Mouse (Mus musculus): Measurements from ENCODE around the gene Morn3.

The Morn3 gene

DNA sequence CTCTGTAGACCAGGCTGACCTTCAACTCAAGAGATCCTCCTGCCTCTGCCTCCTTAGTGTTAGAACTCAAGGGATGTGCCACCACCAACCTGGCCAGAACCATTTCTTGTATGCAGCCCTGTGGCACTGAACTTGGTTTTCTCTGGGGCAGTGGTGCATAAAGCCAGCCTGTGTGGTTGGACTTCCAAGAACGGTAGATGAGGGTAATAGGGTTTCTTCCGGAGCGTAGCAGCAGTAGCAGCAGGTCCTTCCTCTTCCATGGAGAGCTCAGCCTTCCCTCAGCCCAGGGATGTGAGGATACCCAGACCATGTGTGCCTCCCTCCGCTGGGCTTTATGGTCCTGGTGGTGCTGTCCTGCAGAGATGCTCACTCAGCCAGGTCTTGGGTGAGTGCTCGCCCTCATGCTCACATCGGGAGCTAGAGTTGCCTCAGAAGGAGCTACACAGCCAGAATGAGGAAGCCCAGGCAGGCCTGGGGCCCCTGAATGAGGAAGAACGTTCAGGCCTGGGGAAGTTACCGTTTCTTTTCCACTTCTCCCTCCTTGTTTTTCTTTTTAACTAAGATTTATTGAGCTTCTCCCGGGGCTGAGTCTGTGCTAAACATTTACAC, 21.7 kb downstream of the Morn3 start:
- no peak for DNase-seq (ENCODE audit: low read depth, low spot score)

DNA sequence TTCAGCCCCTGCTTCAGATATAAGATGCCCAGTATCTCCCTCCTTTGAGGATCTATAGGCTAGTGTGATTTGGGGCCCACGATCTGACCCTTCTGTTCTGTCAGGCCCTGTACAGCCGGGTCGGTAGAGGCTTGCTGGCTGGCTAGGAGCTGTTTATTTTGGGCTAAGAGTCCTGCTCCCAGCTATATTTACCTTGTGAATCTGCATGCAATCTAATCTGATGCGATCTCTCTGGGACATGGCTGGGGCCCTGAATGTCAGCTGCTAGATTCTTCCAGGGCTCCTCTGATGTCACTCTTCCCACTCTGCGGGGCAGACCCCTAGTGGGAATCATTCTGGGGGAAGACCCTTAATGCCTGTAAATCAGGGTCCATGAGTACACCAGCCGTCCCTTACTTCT, 22.5 kb downstream of the Morn3 start:
- no peak for DNase-seq (ENCODE audit: low read depth, low spot score)

DNA sequence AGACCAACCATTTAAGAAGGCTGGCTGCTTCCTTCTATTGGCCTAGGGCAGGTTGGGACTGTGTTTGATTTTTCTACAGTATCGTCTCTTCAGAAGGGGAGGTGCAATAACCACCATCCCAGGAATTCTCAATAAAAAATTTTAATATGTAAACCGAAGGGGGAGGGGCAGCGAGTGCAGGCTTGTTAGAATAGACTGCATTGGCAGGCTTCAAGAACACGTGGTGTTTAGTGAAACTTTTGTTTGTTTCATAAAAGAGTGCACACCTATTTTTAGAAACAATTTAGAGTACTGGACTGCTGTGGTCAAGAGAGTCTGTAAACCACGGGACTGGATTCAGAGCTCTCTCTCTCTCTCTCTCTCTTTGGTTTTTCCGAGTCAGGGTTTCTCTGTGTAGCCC, 23.8 kb downstream of the Morn3 start:
- DNase-seq (ENCODE audit: low read depth, low spot score): peak; percentile 26

DNA sequence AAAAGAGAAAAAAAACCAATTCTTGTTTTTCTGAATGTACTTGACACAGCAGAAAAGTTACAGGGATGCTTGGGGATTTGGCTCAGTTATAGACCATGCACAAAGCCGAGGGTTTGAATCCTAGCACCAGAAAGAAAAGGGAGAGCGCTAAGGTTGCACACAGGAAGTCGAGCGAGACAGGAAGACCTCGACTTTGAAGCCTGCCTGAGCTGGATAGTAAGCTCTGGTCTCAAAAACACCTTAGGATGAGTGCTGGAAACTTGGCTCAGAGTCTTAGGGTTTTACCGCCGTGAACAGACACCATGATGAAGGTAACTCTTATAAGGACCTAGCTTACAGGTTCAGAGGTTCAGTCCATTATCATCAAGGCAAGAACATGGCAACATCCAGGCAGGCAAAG, 25.4 kb downstream of the Morn3 start:
- no peak for DNase-seq (ENCODE audit: low read depth, low spot score)

DNA sequence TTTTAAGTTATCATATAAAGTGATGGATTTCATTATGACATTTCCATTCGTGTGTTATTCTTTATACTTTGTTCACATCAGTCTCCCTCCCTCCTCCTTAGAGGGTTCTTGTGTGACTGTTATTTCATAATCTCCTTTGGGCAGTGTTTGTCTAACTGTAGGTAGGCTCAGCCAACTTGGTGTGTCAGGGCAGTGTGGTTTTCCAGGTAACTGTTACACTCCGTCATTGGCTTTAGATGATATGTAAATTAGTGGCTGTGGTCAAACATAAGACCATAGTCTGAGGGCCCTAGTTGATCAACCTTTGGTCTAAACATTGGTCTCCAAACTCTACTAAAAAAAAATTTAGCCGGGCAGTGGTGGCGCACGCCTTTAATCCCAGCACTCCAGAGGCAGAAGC, 26.4 kb downstream of the Morn3 start:
- no peak for DNase-seq (ENCODE audit: low read depth, low spot score)

DNA sequence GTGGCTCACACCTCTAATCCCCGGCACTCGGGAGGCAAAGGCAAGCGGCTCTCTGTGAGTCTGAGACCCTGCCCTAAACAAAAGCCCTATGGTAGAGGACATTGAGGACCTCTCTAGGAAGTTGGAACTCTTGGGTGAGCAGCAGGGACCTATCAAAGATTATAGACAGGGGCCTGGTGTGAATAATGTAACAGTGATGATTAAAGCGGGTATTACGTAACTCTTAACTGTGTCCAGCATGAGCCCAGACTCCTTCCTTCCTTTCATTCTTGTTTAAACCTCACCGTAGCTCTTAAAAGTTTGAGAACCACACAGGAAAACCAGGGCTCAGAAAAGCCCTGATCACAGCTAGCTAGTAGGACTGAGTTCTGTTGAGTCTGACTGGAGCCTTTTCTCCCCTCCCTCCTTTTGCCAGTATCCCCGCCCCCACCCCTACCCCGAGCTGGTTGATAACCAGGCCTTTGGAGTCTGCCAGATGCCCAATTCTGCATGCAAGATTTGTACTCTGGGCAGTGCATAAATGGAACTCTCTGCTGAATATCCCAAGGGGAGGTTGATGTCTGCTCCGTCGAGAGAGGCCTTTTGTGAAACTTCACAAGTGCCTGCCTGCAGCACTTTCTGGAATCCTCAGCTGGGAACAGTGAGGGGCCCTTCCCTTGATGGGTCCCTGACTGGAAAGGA, 27.3 kb downstream of the Morn3 start:
- peak; percentile 49 for DNase-seq (ENCODE audit: low read depth, low spot score)

DNA sequence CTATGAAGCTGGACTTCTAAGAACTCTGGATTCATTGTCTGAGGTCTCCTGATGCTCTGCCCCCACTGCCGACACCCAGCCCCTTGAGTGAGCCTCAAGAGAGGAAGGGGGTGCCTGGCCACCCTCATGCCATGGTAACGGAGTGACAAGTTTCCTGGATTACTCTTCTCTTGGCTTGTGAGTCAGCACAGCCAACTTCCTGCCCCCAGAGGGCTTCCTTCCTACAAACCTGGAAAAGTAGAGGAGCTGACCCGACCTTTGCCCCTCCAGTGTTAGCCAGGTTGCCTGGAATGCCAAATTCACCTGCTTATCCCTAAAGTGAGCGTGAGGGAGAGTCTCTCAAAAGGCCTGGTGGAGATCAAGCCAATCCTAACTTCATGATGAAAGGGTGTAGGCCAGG, 29.3 kb downstream of the Morn3 start:
- no peak for DNase-seq (ENCODE audit: low read depth, low spot score)

DNA sequence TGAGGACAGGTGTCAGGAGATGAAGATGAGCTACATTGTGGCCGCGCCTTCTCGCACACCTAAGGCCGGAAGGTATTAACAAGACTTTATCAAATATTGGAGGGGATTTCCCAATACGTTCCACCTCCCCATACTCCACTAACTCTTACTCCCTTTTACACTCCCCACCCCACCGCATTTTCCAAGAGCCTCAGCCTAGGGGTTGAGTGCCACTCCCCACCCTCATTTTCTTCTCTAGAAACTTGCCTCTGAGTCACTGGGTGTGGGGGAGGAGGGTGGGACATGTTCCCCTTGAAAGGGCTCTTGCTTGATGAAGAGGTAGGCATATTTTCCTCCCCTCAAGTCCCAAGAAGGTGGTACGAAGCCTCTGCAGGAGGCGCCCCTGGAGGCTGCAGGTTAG, 30.9 kb downstream of the Morn3 start:
- DNase-seq (ENCODE audit: low read depth, low spot score): no peak

DNA sequence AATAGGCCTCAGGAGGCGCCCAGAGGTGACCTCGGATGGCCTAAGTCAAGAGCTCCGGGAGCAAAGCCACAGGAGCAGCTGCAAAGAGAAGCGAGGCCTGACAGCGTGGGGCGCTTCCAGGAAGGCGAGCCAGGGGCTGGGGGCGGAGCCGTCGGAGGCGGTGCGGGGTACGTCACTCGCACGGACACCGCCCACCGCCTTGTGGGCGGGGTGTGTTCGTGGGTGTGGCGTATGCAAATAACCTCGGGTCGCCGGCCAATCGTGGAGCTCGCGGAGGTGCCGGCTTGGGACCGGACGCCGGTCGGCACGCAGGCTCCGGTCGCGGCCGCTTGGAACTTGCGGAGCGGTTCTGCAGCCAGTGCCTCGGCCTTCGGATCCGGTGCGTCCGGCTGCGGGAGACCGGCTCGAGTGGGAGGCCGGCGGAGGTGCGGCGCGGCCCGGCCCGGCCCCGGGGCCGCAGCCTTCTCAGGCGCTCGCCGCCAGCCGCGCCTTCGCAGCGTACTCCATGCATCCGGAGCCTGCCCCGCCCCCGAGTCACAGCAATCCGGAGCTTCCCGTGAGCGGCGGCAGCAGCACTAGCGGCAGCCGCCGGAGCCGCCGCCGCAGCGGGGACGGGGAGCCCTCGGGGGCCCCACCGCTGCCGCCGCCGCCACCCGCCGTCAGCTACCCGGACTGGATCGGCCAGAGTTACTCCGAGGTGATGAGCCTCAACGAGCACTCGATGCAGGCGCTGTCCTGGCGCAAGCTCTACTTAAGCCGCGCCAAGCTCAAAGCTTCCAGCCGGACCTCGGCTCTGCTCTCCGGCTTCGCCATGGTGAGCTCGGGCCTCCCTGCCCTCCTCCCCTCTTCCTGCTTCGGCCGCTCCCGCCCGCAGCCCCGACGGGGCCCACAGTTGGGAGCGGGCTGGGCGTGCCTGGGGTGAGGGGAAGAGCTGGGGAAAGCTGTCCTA, 31.8 kb downstream of the Morn3 start, which contains the start of gene Orai1:
Orai1 (plus strand) TSS at position 322 of the 949 bp plus-strand sequence.
- DNase-seq (ENCODE audit: low read depth, low spot score): peak; percentile 95

DNA sequence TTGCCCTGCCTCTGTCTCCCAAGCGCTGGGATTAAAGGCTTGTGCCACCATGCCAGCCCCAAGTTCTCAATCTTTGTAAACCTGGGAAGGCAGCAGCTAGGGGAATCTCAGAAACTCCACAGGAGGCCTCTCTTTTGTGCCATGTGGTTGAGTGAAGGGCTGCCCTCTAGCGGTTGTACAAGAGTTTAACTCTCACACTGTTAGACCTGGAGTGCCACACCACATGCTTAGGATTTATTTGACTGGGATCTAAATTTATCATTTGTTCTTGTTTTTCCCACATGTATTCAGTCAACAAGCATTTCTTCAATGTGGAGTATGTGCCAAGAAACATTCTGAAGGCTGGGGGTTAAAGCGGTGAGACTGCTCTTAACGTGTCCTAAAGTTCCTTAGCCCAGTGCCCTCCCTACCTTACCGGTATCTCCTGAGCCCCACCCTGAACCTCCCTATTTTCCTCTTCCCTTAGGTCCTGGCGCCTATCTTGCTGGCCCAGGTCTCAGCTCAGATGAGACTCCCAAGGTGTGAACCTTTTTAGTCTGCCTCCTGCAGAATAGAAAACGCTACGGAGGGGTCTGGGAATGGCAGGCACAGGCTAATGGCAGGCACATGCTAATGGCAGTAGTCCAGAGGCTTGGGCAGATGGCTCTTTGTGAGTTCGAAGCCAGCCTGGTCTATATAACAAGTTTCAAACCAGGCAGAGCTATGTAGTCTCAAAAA, 33.1 kb downstream of the Morn3 start:
- DNase-seq (ENCODE audit: low read depth, low spot score): peak; percentile 94

DNA sequence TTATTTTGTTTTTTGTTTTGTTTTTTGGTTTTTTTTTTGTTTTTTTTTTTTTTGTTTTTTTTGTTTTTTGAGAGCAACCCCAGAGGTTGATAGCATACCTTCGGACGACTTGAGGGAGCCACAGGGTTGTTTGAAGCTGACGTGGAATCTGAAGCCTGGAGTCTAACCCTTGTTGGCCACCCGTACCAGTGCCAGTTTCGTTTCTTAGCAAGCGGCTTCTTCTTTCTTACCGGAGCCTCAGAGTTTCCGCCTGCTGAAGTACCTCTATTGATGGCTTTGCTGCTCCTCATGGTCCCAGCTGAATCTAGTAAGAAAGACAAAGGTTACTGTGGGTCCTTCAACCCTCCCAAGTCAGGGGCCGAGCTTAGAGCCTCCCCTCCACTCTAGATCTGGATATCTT, 35.1 kb downstream of the Morn3 start:
- no peak for DNase-seq (ENCODE audit: low read depth, low spot score)

DNA sequence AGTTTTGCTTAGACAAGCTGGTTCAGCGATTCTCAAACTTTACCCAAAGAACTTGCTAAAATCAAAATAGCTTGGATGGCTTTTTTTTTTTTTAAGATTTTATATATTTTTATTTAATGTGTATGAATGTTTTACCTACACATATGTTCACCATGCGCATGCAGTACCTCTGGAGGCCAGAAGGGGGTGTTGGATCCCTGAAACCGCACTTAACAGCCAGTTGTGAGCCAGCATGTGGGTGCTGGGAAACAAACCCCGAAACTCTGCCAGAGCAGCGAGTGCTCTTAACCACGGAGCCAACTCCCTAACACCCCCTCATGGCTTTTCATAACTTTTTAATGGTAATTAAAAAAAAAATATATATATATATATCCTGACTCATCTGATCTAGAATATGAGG, 36.0 kb downstream of the Morn3 start:
- no peak for DNase-seq (ENCODE audit: low read depth, low spot score)

DNA sequence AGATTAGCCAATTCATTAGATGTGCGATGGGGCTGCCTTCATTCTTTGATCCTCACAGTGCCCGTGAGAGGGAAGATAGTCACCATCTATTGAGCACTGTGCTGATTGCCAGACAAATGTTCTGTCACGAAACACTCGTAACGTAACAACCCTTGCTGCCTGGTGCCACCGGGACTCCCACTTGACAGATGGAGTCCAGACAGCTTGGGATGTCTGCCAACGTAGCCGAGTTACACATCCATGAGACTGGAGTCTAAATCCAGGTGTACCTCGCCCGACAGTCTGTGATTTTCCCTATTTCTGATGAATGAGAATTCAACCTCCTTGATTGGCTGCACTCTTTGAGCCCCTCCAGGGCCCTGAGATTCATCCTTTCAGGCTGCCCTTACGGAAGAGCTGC, 36.9 kb downstream of the Morn3 start:
- DNase-seq (ENCODE audit: low read depth, low spot score): no peak

DNA sequence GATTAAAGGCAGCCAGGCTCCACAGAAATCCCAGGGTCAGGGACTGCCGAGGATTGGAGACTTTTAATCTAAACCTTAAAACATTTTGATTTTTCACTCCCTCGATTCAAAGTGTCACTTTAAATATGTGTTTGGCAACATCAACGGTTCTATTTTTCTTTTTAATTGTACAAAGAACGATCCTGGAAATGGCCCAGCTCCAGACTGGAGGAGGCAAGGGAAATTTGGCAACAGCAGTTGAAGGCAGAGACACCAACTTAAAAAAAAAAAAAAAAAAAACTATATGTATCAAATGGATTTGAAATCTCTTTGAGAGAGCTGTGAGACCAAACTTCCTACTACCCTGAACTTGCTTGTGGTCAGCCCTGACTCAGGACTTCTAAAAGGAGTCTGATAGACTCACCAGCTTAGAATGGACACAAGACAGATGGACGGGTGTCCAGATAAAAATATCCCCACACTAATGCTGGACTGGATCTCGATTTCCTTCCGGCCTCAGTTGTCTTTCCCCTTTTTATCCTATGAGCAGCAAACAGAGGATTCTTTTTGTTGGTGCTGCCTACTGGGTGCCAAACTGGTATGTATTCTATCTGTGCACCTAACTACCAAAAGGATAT, 37.8 kb downstream of the Morn3 start:
- no peak for DNase-seq (ENCODE audit: low read depth, low spot score)

DNA sequence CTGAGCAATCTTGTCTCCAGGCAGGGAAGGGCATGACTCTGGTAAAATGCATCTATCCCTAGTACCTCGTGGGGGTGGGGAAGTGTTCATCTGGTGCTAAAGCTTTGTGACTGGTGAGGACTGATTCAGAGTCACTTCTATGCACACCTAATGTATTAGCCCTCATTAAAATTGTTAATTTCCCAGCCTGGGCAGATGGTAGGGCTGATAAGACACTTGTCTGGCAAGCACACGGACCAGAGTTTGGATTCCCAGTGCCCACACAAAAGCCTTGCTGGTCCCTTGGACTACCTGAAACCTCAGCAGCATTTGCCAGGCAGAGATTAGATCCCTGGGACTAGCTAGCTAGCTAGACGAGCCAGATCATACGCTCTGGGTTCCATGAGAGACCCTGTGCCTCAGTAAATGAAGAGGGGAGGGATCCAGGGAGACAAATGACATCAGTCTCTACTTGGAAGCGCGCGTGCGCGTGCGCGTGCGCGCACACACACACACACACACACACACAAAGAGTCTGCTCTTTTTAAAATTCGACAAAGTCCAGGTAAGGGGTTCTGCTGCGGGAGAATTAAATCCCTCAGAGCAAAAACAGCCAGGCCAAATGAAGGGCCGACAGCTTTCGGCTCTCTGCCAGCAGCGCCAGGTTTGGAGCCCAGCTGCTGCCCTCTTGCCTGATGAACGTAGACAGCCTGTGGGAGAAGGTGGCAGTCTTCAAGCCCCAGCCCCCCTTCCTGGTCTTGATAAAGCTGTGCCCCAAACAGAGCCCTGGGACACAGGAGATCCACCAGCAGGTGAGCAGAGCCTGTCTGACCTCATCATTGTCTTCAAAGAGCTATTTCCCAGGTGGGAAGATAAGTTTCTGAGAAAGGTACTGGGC, 40.9 kb downstream of the Morn3 start:
- DNase-seq (ENCODE audit: low read depth, low spot score): no peak

DNA sequence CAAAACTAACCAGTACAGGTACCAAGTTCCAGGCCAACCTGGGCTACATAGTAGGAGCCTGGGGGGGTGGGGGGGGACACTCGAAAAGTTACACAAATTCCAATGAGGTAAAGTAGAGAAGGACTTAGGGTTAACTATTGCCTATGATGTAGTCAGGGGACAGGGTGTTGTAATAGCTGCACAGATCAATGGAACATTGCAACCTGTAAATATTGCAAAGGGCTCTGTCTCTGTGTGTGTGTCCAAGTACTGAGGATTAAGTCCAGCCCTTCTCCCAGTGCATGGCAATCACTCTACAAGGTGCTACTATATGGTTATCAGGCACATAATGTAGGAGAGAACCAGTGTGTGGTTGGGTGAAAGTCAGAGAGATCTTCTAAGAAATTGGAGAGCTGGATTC, 45.9 kb downstream of the Morn3 start:
- no peak for DNase-seq (ENCODE audit: low read depth, low spot score)

DNA sequence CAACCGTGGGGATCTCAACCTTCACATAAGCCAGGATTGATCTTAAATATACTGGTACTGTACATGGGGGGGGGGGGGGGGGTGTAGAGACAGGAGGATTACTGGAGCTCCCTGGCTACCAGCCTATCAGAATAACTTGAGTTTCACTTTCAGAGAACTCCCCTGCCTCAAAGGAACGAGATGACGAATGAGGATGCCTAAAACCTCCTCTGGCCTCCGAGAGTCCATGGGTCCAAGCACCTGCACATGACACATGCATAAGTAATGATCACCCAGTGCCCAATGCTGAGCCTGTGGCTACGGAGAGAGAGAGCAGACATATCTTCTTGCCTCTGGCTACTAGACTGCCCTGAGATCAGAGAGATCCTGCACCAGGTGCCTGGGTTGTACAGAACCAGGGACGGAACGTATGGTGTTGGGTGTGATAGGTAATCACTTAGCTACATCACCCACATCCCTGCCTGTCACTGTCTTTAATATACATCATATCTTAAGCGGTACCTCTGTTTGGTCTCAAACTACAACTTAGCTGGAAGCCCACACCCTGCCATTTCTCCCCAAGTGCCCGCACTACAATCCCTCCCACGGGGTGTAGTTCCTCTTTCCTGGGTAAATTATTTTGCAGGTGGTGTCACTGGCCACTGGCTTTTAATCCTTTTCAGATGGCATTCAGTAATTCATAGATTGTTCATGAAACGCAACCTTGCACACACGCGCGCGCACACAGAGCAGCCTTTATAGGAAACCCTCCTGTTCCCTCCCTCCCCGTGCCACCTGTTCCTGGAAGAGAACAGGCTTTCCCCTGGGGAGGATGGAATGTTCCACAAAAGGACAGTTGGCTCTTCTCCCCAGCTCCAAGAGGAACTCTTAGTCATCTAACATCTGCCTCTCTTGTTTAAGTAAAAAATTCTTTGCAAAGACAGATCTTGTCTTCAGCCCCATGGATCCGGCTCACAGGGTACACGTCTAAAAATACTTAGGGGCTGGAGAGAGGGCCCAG, 49.3 kb downstream of the Morn3 start:
- no peak for DNase-seq (ENCODE audit: low read depth, low spot score)

DNA sequence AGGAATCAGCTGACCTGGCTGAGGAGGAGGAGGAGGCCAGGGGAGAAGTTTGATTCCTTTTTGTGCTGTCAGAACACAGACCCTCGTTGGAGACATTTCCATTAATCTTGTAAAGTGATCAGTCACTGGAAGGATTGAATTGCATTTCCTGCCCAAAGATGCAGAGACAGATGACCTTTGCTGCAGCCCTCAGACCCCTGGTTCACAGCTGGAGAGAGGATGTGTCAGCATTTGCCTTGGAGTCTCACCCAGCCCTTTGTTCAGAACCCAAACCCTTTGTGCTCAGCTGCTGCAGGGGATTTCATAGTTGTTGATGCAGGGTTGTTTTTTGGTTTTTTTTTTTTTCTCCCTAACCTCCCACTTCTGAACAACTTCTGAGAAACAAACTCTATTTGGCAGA, 51.9 kb downstream of the Morn3 start:
- no peak for DNase-seq (ENCODE audit: low read depth, low spot score)

DNA sequence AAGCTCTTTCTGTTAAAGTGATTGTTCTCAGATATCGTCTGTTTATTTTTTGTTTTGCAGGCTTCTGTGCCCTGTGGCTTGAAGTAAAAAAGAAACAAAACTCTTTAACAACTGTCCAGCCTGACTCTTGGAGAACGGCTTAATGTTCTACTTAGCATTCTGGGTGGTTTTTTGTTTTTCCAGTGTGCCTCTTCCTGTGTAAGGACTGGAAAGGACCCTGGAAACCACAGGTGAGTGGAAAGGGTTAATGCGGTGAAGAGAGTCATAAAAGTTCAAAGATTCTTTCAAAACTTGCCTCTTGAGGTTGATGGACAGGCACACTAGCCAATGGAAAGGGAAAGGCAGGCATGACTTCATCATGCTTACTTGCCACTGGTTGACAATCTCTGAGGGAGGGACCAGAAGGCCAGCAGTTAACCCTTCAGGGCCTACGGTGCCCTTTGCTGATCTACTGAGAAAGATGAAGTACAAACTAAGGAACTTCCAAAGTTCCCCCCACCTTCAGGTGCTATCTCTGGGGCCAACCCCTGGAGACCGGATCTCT, 52.4 kb downstream of the Morn3 start:
- peak; percentile 86 for DNase-seq (ENCODE audit: low read depth, low spot score)

Measured in 3T3-L1 (cell line).